Mouse (Mus musculus) C2C12 (cell line): ENCODE data around the gene Macrod1. TPM values are rescaled to one million over a fixed set of nuclear protein-coding genes. Genes with fewer than 3 reads are reported as not detected.

Experiments used
- H3K27me3 ChIP-seq: one replicate; pipeline ENCODE4 v1.6.1; 2011; ENCODE audit not compliant: control insufficient read depth, insufficient read depth, insufficient read length
- H3K36me3 ChIP-seq: one replicate; pipeline ENCODE4 v1.6.1; 2011; ENCODE audit not compliant: control insufficient read depth, insufficient read depth
- H3K4me3 ChIP-seq: one replicate; pipeline ENCODE4 v1.5.1; 2011; ENCODE audit warnings: mild to moderate bottlenecking, control low read depth; ENCODE audit not compliant: poor library complexity, insufficient read depth, severe bottlenecking
- H3K79me2 ChIP-seq: one replicate; pipeline ENCODE4 v1.6.1; 2011; ENCODE audit not compliant: control insufficient read depth, insufficient read depth
- H3K79me3 ChIP-seq: one replicate; pipeline ENCODE4 v1.6.1; 2011; ENCODE audit warnings: low read depth, control low read depth
- H3ac ChIP-seq: one replicate; pipeline ENCODE3; 2011; ENCODE audit warnings: low read depth; ENCODE audit not compliant: control insufficient read depth, insufficient read length
- CEBPB ChIP-seq: IDR thresholded peaks from one replicate; pipeline ENCODE4 v1.6.1; 2011; ENCODE audit warnings: low read depth, mild to moderate bottlenecking, control low read depth, moderate library complexity
- CTCF ChIP-seq: IDR thresholded peaks from one replicate; pipeline ENCODE4 v1.5.1; 2011; ENCODE audit not compliant: control insufficient read depth, insufficient read depth, insufficient read length
- FOSL1 ChIP-seq: IDR thresholded peaks from one replicate; pipeline ENCODE4 v1.8.0; 2011; ENCODE audit warnings: mild to moderate bottlenecking, low read length; ENCODE audit not compliant: poor library complexity, insufficient read depth, severe bottlenecking
- MAX ChIP-seq: IDR thresholded peaks from one replicate; pipeline ENCODE4 v1.6.1; 2011; ENCODE audit warnings: mild to moderate bottlenecking, control low read depth
- MYOD1 ChIP-seq: IDR thresholded peaks from one replicate; pipeline ENCODE4 v1.6.1; 2011; ENCODE audit warnings: low read depth; ENCODE audit not compliant: control insufficient read depth, insufficient read length
- MYOG ChIP-seq: IDR thresholded peaks from one replicate; pipeline ENCODE4 v1.6.1; 2011; ENCODE audit not compliant: control insufficient read depth, insufficient read length; ENCODE audit errors: extremely low read depth
- USF1 ChIP-seq: IDR thresholded peaks from one replicate; pipeline ENCODE4 v1.6.1; 2011; ENCODE audit warnings: low read depth, mild to moderate bottlenecking, control low read depth, moderate library complexity
- polyA plus RNA-seq: library from polyadenylated mRNA; unstranded; fragments of >200 nt; fragmentation: generic; extraction: Trizol; gene quantifications from one replicate; pipeline ENCODE4 v1.2.1, GENCODE M21; 2012; ENCODE audit warnings: missing spikeins

Macrod1 gene
- polyA plus RNA-seq, 1 experiment: 8.3 TPM

GRCm38 (mm10) chr19:7083035-7083794, 26.6 kb downstream of the Macrod1 start:
- no peak overlapping the region for H3K4me3 ChIP-seq
- no peaks in the 10 kb centered on the region for H3K79me3 ChIP-seq
- no peak overlapping the region for H3ac ChIP-seq
- TF ChIP-seq MAX: no peak
- TF ChIP-seq CEBPB: no peak
- TF ChIP-seq MYOG: no peak
- TF ChIP-seq CTCF: no peak
- TF ChIP-seq FOSL1: no peak
- TF ChIP-seq MYOD1: no peak
- no peak for TF ChIP-seq USF1
- H3K27me3 ChIP-seq: no peaks in the 10 kb centered on the region
- H3K36me3 ChIP-seq: no peaks in the 10 kb centered on the region
- H3K79me2 ChIP-seq: no peaks in the 10 kb centered on the region

- no peaks in the 10 kb centered on the region for H3K79me3 ChIP-seq
- no peaks in the 10 kb centered on the region for H3K27me3 ChIP-seq
- no peak overlapping the region for H3ac ChIP-seq
- TF ChIP-seq MYOG (no peak), USF1 (no peak), CEBPB (no peak), FOSL1 (no peak), CTCF (no peak), MYOD1 (no peak), MAX (no peak)
- no peaks in the 10 kb centered on the region for H3K79me2 ChIP-seq
- H3K4me3 ChIP-seq: no peak overlapping the region
- H3K36me3 ChIP-seq: no peaks in the 10 kb centered on the region
Measured at GRCm38 (mm10) chr19:7084734-7085133, 28.1 kb downstream of the Macrod1 start.

- H3K79me2 ChIP-seq: no peaks in the 10 kb centered on the region
- TF ChIP-seq CEBPB (no peak), FOSL1 (no peak), CTCF (no peak), MYOG (no peak), MAX (no peak), USF1 (no peak), MYOD1 (no peak)
- no peak overlapping the region for H3ac ChIP-seq
- no peak overlapping the region for H3K4me3 ChIP-seq
- no peaks in the 10 kb centered on the region for H3K27me3 ChIP-seq
- H3K79me3 ChIP-seq: no peaks in the 10 kb centered on the region
- no peaks in the 10 kb centered on the region for H3K36me3 ChIP-seq
Measured at GRCm38 (mm10) chr19:7088558-7088957, 31.9 kb downstream of the Macrod1 start.

GRCm38 (mm10) chr19:7089050-7089449, 32.4 kb downstream of the Macrod1 start:
- H3K36me3 ChIP-seq: no peaks in the 10 kb centered on the region
- H3K4me3 ChIP-seq: no peak overlapping the region
- no peak overlapping the region for H3ac ChIP-seq
- H3K27me3 ChIP-seq: no peaks in the 10 kb centered on the region
- no peaks in the 10 kb centered on the region for H3K79me2 ChIP-seq
- TF ChIP-seq FOSL1 (no peak), MAX (no peak), USF1 (no peak), MYOD1 (no peak), CTCF (no peak), MYOG (no peak), CEBPB (no peak)
- H3K79me3 ChIP-seq: no peaks in the 10 kb centered on the region

- Histone ChIP-seq H3K79me2 (no peaks in the 10 kb centered on the region), H3ac (no peak overlapping the region), H3K4me3 (no peak overlapping the region), H3K79me3 (no peaks in the 10 kb centered on the region), H3K27me3 (no peaks in the 10 kb centered on the region), H3K36me3 (no peaks in the 10 kb centered on the region)
- TF ChIP-seq CEBPB: no peak
- no peak for TF ChIP-seq MAX
- TF ChIP-seq CTCF: no peak
- TF ChIP-seq MYOD1: no peak
- TF ChIP-seq FOSL1: no peak
- TF ChIP-seq USF1: no peak
- no peak for TF ChIP-seq MYOG
Measured at GRCm38 (mm10) chr19:7089842-7090251, 33.2 kb downstream of the Macrod1 start.

- H3K27me3 ChIP-seq: no peaks in the 10 kb centered on the region
- no peaks in the 10 kb centered on the region for H3K79me3 ChIP-seq
- no peaks in the 10 kb centered on the region for H3K79me2 ChIP-seq
- no peak overlapping the region for H3K4me3 ChIP-seq
- H3K36me3 ChIP-seq: no peaks in the 10 kb centered on the region
- no peak overlapping the region for H3ac ChIP-seq
- TF ChIP-seq MAX: no peak
- TF ChIP-seq MYOG: no peak
- no peak for TF ChIP-seq CTCF
- TF ChIP-seq MYOD1: no peak
- no peak for TF ChIP-seq USF1
- TF ChIP-seq FOSL1: no peak
- no peak for TF ChIP-seq CEBPB
Measured at GRCm38 (mm10) chr19:7090369-7091064, 33.9 kb downstream of the Macrod1 start.
